ENCODE assay signal across 21 mouse cellular contexts in the genomic region with DNA sequence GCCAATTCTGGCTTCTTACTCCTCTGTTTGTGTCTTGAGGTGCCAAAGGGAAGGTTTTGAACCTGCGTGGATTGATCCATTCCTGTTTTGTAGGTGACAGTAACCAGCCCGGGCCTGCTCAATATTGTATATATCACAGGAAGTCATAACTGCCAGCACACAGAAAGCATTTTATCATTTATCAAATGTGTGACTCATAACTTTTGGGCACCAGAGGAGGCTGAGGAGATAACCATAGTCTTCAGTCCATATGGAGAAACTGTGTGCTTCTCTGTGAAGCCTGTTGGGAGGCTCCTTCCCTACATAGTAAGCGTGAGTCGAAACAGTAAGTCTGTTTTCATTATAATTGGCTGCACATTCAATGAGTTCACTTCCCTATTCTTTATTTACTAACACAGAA. TPM values are rescaled to one million over a fixed set of nuclear protein-coding genes. Genes with fewer than 3 reads are reported as not detected.
DNase-seq lines count a peak whose midpoint lies in the region; ATAC-seq and TF ChIP-seq lines count a peak whose summit lies in the region.
"Had no signal": no experiment of that assay in that cellular context is flagged by ENCODE, and none has a peak within 500 bp of the region (broad histone marks: within the 10 kb centered on the region; RNA-seq: fewer than 3 reads in every experiment).

No protein-coding gene starts in this region.

- no peak for TF ChIP-seq EP300 in stomach, postnatal 0 days (optimal IDR thresholded peaks at IDR 0.05)
- peak; percentile 65 to 71 for TF ChIP-seq EP300 in MEL (IDR thresholded peaks at IDR 0.05; ENCODE audit: low read depth in 1 of 2, low read length in 2 of 2)

- 81% methylated on average over 4 of the region's 4 CpGs for WGBS in stomach, embryonic 16.5 days
- 65% methylated on average over 4 of the region's 4 CpGs for WGBS in stomach, postnatal 0 days

- no peak for TF ChIP-seq POLR2A in MEL (IDR thresholded peaks at IDR 0.05; ENCODE audit: control insufficient read depth in 1 of 2, insufficient read depth in 1 of 2, low read depth in 1 of 2, low read length in 2 of 2, poor library complexity in 1 of 2)

- H3K4me3 ChIP-seq in stomach, embryonic 16.5 days (replicated peaks; ENCODE audit: low read length): no peak overlapping the region
- H3K4me3 ChIP-seq in stomach, postnatal 0 days (ENCODE audit: low read depth, low read length): no peak overlapping the region
- no peak overlapping the region for H3K4me3 ChIP-seq in MEL (ENCODE audit: control insufficient read depth in 1 of 2, insufficient read depth in 1 of 2, low read depth in 2 of 2, low read length in 2 of 2)
- H3K4me3 ChIP-seq: embryonic facial prominence, embryonic 13.5 days; embryonic facial prominence, embryonic 15.5 days had no signal

- no peak overlapping the region for H3K9ac ChIP-seq in stomach, embryonic 16.5 days (ENCODE audit: low read length)
- no peak overlapping the region for H3K9ac ChIP-seq in stomach, postnatal 0 days (ENCODE audit: low read length)
- H3K9ac ChIP-seq in MEL (ENCODE audit: control insufficient read depth, low read depth, low read length, poor library complexity, severe bottlenecking): no peak overlapping the region
- H3K9ac ChIP-seq: embryonic facial prominence, embryonic 13.5 days; embryonic facial prominence, embryonic 15.5 days had no signal

- no peak for TF ChIP-seq RAD21 in MEL (IDR thresholded peaks at IDR 0.05; ENCODE audit: low read depth, low read length)

- peaks cover 5% of the 10 kb centered on the region; the same call in 1 of the 2 replicates for H3K36me3 ChIP-seq in stomach, embryonic 16.5 days (ENCODE audit: control insufficient read depth, insufficient read depth, low read length)
- no peaks in the 10 kb centered on the region; the same call in 1 of the 2 replicates for H3K36me3 ChIP-seq in stomach, postnatal 0 days (ENCODE audit: control insufficient read depth, insufficient read depth, low read length)
- peaks cover 0 to 18% of the 10 kb centered on the region in 2 experiments; a peak in 2 of 4 replicates for H3K36me3 ChIP-seq in MEL (ENCODE audit: control insufficient read depth in 1 of 2, insufficient read depth in 2 of 2, low read length in 2 of 2)

- intact Hi-C loops in left cerebral cortex, postnatal 14 days (cut with DNase I): no loop called here

- ATAC-seq in stomach, embryonic 16.5 days (ENCODE audit: insufficient read depth, low FRiP score): 0 out of 2 replicates have a peak, but pooled peaks have one; percentile 5
- no peak for ATAC-seq in stomach, postnatal 0 days (ENCODE audit: low FRiP score, low TSS enrichment)
- ATAC-seq: forebrain, embryonic 14.5 days; forebrain, embryonic 16.5 days had no signal

- H3K27ac ChIP-seq in stomach, embryonic 16.5 days (ENCODE audit: low read length): no peak overlapping the region
- H3K27ac ChIP-seq in stomach, postnatal 0 days (replicated peaks): no peak overlapping the region
- peak overlapping the region; percentile 60 for H3K27ac ChIP-seq in MEL (ENCODE audit: control insufficient read depth, low read depth, low read length)
- H3K27ac ChIP-seq: embryonic facial prominence, embryonic 13.5 days; embryonic facial prominence, embryonic 15.5 days had no signal

- no peak overlapping the region for H3K4me2 ChIP-seq in stomach, embryonic 16.5 days (ENCODE audit: low read depth, low read length)
- no peak overlapping the region for H3K4me2 ChIP-seq in stomach, postnatal 0 days (replicated peaks; ENCODE audit: low read depth)
- H3K4me2 ChIP-seq: embryonic facial prominence, embryonic 13.5 days; embryonic facial prominence, embryonic 15.5 days had no signal

- H3K9me3 ChIP-seq in stomach, embryonic 16.5 days (replicated peaks; ENCODE audit: control insufficient read depth, low read length): no peaks in the 10 kb centered on the region
- H3K9me3 ChIP-seq in stomach, postnatal 0 days (ENCODE audit: control insufficient read depth, low read length): no peaks in the 10 kb centered on the region
- no peaks in the 10 kb centered on the region for H3K9me3 ChIP-seq in MEL (replicated peaks; ENCODE audit: insufficient read depth, low read length)
- H3K9me3 ChIP-seq: embryonic facial prominence, embryonic 13.5 days; embryonic facial prominence, embryonic 15.5 days had no signal

- no peaks in the 10 kb centered on the region for H3K4me1 ChIP-seq in stomach, embryonic 16.5 days (ENCODE audit: control insufficient read depth, insufficient read depth, low read length)
- no peaks in the 10 kb centered on the region for H3K4me1 ChIP-seq in stomach, postnatal 0 days (replicated peaks; ENCODE audit: control insufficient read depth, insufficient read depth)
- peaks cover 7 to 10% of the 10 kb centered on the region in 2 experiments for H3K4me1 ChIP-seq in MEL (ENCODE audit: control insufficient read depth in 1 of 2, insufficient read depth in 2 of 2, low read length in 2 of 2)
- H3K4me1 ChIP-seq: embryonic facial prominence, embryonic 13.5 days; embryonic facial prominence, embryonic 15.5 days had no signal

- no peaks in the 10 kb centered on the region for H3K79me2 ChIP-seq in MEL (ENCODE audit: control insufficient read depth, insufficient read depth, low read length, poor library complexity)

- no peak for TF ChIP-seq CTCF in stomach, postnatal 0 days (IDR thresholded peaks at IDR 0.05; ENCODE audit: low read depth)
- TF ChIP-seq CTCF in MEL (IDR thresholded peaks at IDR 0.05 in 2 of 3, conservative IDR thresholded peaks at IDR 0.05 in 1 of 3; ENCODE audit: control insufficient read depth in 1 of 3, insufficient read depth in 1 of 3, low read depth in 2 of 3, low read length in 3 of 3, poor library complexity in 1 of 3, severe bottlenecking in 1 of 3): no peak

- no peak for DNase-seq in stomach, postnatal 0 days (ENCODE audit: low spot score)
- peak; percentile 15 for DNase-seq in 3T3-L1 (ENCODE audit: low read depth, low spot score)
- DNase-seq in 416B (ENCODE audit: low read depth): peak; percentile 52
- DNase-seq in MEL (ENCODE audit: low read depth, low spot score): peak; percentile 50
- DNase-seq in left cerebral cortex, postnatal 14 days (ENCODE audit: low spot score in 2 of 2): no peak
- no peak for DNase-seq in right cerebral cortex, adult 18-20 months
- DNase-seq: adrenal gland, adult 2 months; adrenal gland, postnatal 10 days; adrenal gland, postnatal 25 days; cerebellum, adult 11 months; cerebellum, adult 18-20 months; cerebellum, adult 8-10 months; cerebellum, adult 9-11 months; cerebellum, postnatal 14 days; cerebellum, postnatal 36 days; embryo, embryonic 11 days had no signal

- no peaks in the 10 kb centered on the region for H3K27me3 ChIP-seq in stomach, embryonic 16.5 days (ENCODE audit: control insufficient read depth, insufficient read depth, low read length)
- H3K27me3 ChIP-seq in stomach, postnatal 0 days (ENCODE audit: control insufficient read depth, insufficient read depth, low read length): no peaks in the 10 kb centered on the region
- no peaks in the 10 kb centered on the region for H3K27me3 ChIP-seq in MEL (ENCODE audit: control insufficient read depth in 1 of 2, insufficient read depth in 2 of 2, low read length in 2 of 2)
- H3K27me3 ChIP-seq: embryonic facial prominence, embryonic 13.5 days; embryonic facial prominence, embryonic 15.5 days had no signal

TF ChIP-seq in MEL, 35 proteins besides CTCF, POLR2A, EP300 and RAD21:
- TF ChIP-seq RCOR1 (IDR thresholded peaks at IDR 0.05; ENCODE audit: low read depth, low read length) (no peak), ETS1 (IDR thresholded peaks at IDR 0.05; ENCODE audit: low read depth, low read length) (peak; percentile 58; the same call in 1 of the 2 replicates), TCF12 (IDR thresholded peaks at IDR 0.05; ENCODE audit: low read depth, low read length) (peak; percentile 26; the same call in 1 of the 2 replicates), GATA1 (IDR thresholded peaks at IDR 0.05; ENCODE audit: low read depth, low read length) (peak; percentile 74), SIN3A (IDR thresholded peaks at IDR 0.05; ENCODE audit: low read length) (peak; percentile 14; the same call in 1 of the 2 replicates), JUND (IDR thresholded peaks at IDR 0.05; ENCODE audit: low read depth, low read length) (peak; percentile 54; the same call in 1 of the 2 replicates), MYB (IDR thresholded peaks at IDR 0.05; ENCODE audit: low read depth, low read length) (no peak)

RNA-seq across cellular contexts. Expression of a gene that starts 10.2 kb away (rescaled TPM):
- polyA plus RNA-seq in stomach, embryonic 16.5 days (2015; fragmentation: Nextera tagmentation; extraction: Ambion mirVana): 8.4 and 9.1 TPM in 2 replicates
- 2.4 and 2.9 TPM in 2 replicates for polyA plus RNA-seq in stomach, postnatal 0 days (2015; fragmentation: Nextera tagmentation; extraction: Ambion mirVana)
- 2.6 and 2.8 TPM in 2 replicates for total RNA-seq in MEL (2012; rRNA removed)
- polyA plus RNA-seq in MEL (2012; ENCODE audit: insufficient read depth in 1 of 2, insufficient read length in 2 of 2, low read depth in 1 of 2, low replicate concordance in 2 of 2, missing spikeins in 1 of 2): 1 to 10 TPM in 1 of 2 experiments, not detected in 1; 4.6 TPM
- 1 to 10 TPM; 3.9 to 5.5 TPM for total RNA-seq in left cerebral cortex, postnatal 14 days (2021)

Comparison
In these comparisons a context has a peak if more than half of its experiments do, and no peak if none do; other contexts are left out.
1. DNase-seq: peak in 3T3-L1 (single experiment), 416B (single experiment) and MEL (single experiment); none in stomach, postnatal 0 days (single experiment), left cerebral cortex, postnatal 14 days (0 of 2) and right cerebral cortex, adult 18-20 months (single experiment).